Mouse (Mus musculus): ENCODE data around the gene Zfp541. TPM values are rescaled to one million over a fixed set of nuclear protein-coding genes. Genes with fewer than 3 reads are reported as not detected.

The Zfp541 gene
- polyA plus RNA-seq, 1 experiment: not detected

DNA sequence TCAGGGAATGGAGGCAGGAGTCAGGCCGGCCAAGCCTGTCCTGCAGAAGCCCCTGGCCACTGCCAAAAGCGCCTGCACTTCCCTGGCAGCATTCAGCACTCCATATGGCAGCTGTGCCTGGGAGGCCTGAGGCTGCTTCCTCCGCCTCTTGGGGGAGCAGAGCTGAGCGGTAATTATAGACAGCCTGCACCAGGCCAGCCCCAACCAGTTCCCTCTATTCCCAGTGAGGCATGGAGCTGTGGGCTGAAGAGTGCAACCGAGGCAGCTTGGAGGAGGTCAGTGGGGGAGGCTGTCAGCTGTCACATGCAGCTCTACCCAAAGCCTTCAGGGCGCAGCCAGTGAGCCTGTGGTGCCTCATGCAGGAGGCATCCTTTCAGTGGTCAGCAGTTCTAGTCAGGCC, 42.1 kb downstream of the Zfp541 start:
- TF ChIP-seq MYOG (IDR thresholded peaks at IDR 0.05; ENCODE audit: control insufficient read depth, extremely low read depth, insufficient read length) (no peak), CTCF (IDR thresholded peaks at IDR 0.05; ENCODE audit: control insufficient read depth, insufficient read depth, insufficient read length) (no peak), USF1 (IDR thresholded peaks at IDR 0.05; ENCODE audit: low read depth) (no peak), CEBPB (IDR thresholded peaks at IDR 0.05; ENCODE audit: low read depth) (no peak), FOSL1 (IDR thresholded peaks at IDR 0.05; ENCODE audit: insufficient read depth, low read length, poor library complexity, severe bottlenecking) (no peak), MAX (IDR thresholded peaks at IDR 0.05) (no peak), MYOD1 (IDR thresholded peaks at IDR 0.05; ENCODE audit: control insufficient read depth, insufficient read length, low read depth) (no peak)
- Histone ChIP-seq H3K79me2 (ENCODE audit: control insufficient read depth, insufficient read depth) (peaks cover 77% of the 10 kb centered on the region), H3K4me3 (ENCODE audit: insufficient read depth, poor library complexity, severe bottlenecking) (no peak overlapping the region), H3K27me3 (ENCODE audit: control insufficient read depth, insufficient read depth, insufficient read length) (no peaks in the 10 kb centered on the region), H3ac (ENCODE audit: control insufficient read depth, insufficient read length, low read depth) (no peak overlapping the region), H3K36me3 (ENCODE audit: control insufficient read depth, insufficient read depth) (peaks cover 26% of the 10 kb centered on the region), H3K79me3 (ENCODE audit: low read depth) (peaks cover 45% of the 10 kb centered on the region)

DNA sequence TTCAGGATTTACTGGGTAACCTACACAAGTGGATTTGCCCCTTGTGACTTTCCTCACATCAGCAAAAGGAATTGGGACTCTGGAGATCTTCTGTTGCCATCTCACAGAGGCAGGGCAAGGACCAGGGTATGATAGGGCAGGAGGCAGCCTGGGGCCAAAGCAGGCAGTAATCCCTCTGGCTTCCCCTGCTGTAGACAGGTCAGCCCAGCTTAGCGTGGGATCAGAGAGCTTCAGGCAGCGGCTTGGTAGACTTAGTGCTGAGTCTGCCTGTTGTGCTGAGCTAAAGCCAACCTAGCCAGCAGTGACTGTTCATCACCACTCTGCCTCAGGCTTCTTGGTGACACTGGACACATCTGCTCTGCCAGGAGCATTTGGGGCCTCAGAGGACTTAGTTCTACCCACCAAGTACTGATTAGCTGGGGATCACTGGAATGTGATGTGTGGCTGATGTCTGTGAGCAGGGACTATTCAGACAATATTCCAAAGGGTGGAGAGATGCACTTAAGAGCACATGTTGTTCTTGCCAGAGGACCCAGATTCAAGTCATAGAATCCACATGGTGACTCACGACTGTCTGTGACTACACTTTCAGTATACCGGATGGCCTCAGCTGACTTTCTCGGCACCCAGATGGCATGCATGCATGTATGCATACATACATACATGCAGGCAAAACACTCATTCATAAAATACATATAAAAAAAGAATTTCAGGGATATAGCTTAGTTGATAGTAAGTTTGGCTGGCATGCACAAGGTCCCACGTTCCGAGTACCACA, 43.2 kb downstream of the Zfp541 start:
- Histone ChIP-seq H3K79me3 (ENCODE audit: low read depth) (peaks cover 34% of the 10 kb centered on the region), H3ac (ENCODE audit: control insufficient read depth, insufficient read length, low read depth) (no peak overlapping the region), H3K79me2 (ENCODE audit: control insufficient read depth, insufficient read depth) (peaks cover 66% of the 10 kb centered on the region), H3K4me3 (ENCODE audit: insufficient read depth, poor library complexity, severe bottlenecking) (no peak overlapping the region), H3K27me3 (ENCODE audit: control insufficient read depth, insufficient read depth, insufficient read length) (no peaks in the 10 kb centered on the region), H3K36me3 (ENCODE audit: control insufficient read depth, insufficient read depth) (peaks cover 26% of the 10 kb centered on the region)
- TF ChIP-seq FOSL1 (IDR thresholded peaks at IDR 0.05; ENCODE audit: insufficient read depth, low read length, poor library complexity, severe bottlenecking): no peak
- TF ChIP-seq CEBPB (IDR thresholded peaks at IDR 0.05; ENCODE audit: low read depth): no peak
- no peak for TF ChIP-seq CTCF (IDR thresholded peaks at IDR 0.05; ENCODE audit: control insufficient read depth, insufficient read depth, insufficient read length)
- TF ChIP-seq MYOD1 (IDR thresholded peaks at IDR 0.05; ENCODE audit: control insufficient read depth, insufficient read length, low read depth): no peak
- no peak for TF ChIP-seq USF1 (IDR thresholded peaks at IDR 0.05; ENCODE audit: low read depth)
- TF ChIP-seq MYOG (IDR thresholded peaks at IDR 0.05; ENCODE audit: control insufficient read depth, extremely low read depth, insufficient read length): no peak
- no peak for TF ChIP-seq MAX (IDR thresholded peaks at IDR 0.05)

DNA sequence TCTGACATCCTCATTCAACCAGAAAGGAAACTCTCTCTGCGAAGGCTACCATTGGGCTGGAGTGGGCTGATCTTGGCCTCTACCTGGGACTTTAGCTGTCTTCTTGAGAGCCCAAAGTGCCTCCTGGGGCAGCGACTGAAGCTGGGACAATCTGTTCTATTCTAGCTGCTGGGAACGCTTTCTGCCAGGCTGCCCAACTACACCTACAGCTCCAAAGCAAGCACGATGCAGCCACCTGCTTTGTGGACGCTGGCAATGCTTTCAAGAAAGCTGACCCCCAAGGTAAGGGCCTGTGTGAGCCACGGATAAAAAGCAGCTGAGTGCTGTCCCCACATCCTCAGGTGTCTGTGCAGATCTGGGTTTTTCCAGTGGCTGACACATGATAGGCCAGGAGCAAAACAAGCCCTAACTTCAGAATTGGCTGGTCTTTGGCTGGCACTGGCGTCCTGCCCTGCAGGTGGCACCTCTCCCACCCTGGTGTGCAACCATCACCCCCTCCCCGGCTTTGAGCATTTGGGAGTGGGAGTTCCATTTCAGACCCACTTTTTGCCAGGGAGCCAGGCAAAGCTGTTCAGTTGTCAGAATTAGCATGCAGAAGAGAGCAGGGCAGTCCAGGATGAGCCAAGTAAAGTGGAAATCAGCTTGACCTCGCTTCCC, 47.4 kb downstream of the Zfp541 start:
- TF ChIP-seq CEBPB (IDR thresholded peaks at IDR 0.05; ENCODE audit: low read depth): no peak
- no peak for TF ChIP-seq MYOD1 (IDR thresholded peaks at IDR 0.05; ENCODE audit: control insufficient read depth, insufficient read length, low read depth)
- no peak for TF ChIP-seq CTCF (IDR thresholded peaks at IDR 0.05; ENCODE audit: control insufficient read depth, insufficient read depth, insufficient read length)
- TF ChIP-seq MYOG (IDR thresholded peaks at IDR 0.05; ENCODE audit: control insufficient read depth, extremely low read depth, insufficient read length): no peak
- no peak for TF ChIP-seq FOSL1 (IDR thresholded peaks at IDR 0.05; ENCODE audit: insufficient read depth, low read length, poor library complexity, severe bottlenecking)
- TF ChIP-seq USF1 (IDR thresholded peaks at IDR 0.05; ENCODE audit: low read depth): no peak
- TF ChIP-seq MAX (IDR thresholded peaks at IDR 0.05): no peak
- Histone ChIP-seq H3ac (ENCODE audit: control insufficient read depth, insufficient read length, low read depth) (no peak overlapping the region), H3K36me3 (ENCODE audit: control insufficient read depth, insufficient read depth) (peaks cover 25% of the 10 kb centered on the region), H3K27me3 (ENCODE audit: control insufficient read depth, insufficient read depth, insufficient read length) (no peaks in the 10 kb centered on the region), H3K79me2 (ENCODE audit: control insufficient read depth, insufficient read depth) (peaks cover 24% of the 10 kb centered on the region), H3K79me3 (ENCODE audit: low read depth) (peaks cover 10% of the 10 kb centered on the region), H3K4me3 (ENCODE audit: insufficient read depth, poor library complexity, severe bottlenecking) (no peak overlapping the region)

DNA sequence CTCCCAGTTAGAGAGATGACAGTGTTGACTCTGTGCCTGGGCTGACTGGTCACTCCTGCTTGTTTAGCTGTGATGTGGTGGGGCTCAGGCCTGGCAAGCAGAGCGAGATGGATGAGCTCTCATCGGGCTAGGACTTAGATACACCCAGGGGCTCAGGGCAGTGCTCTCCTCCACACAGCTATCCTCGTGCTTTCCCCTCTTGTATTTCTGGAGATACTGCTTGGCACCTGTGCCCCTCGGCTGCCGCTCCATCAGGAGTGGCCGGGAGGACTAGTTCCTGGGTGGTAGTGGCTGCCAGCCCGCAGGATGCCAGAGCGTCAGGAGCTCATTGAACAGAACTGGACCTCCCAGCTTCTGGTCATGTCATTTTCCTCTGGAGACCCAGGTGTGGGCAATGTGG, 48.5 kb downstream of the Zfp541 start:
- H3ac ChIP-seq (ENCODE audit: control insufficient read depth, insufficient read length, low read depth): no peak overlapping the region
- no peak overlapping the region for H3K4me3 ChIP-seq (ENCODE audit: insufficient read depth, poor library complexity, severe bottlenecking)
- H3K79me2 ChIP-seq (ENCODE audit: control insufficient read depth, insufficient read depth): peaks cover 15% of the 10 kb centered on the region
- TF ChIP-seq FOSL1 (IDR thresholded peaks at IDR 0.05; ENCODE audit: insufficient read depth, low read length, poor library complexity, severe bottlenecking) (no peak), MYOD1 (IDR thresholded peaks at IDR 0.05; ENCODE audit: control insufficient read depth, insufficient read length, low read depth) (no peak), MAX (IDR thresholded peaks at IDR 0.05) (no peak), CTCF (IDR thresholded peaks at IDR 0.05; ENCODE audit: control insufficient read depth, insufficient read depth, insufficient read length) (no peak), MYOG (IDR thresholded peaks at IDR 0.05; ENCODE audit: control insufficient read depth, extremely low read depth, insufficient read length) (no peak), CEBPB (IDR thresholded peaks at IDR 0.05; ENCODE audit: low read depth) (no peak), USF1 (IDR thresholded peaks at IDR 0.05; ENCODE audit: low read depth) (no peak)
- H3K36me3 ChIP-seq (ENCODE audit: control insufficient read depth, insufficient read depth): peaks cover 15% of the 10 kb centered on the region
- H3K27me3 ChIP-seq (ENCODE audit: control insufficient read depth, insufficient read depth, insufficient read length): no peaks in the 10 kb centered on the region
- H3K79me3 ChIP-seq (ENCODE audit: low read depth): peaks cover 4% of the 10 kb centered on the region

DNA sequence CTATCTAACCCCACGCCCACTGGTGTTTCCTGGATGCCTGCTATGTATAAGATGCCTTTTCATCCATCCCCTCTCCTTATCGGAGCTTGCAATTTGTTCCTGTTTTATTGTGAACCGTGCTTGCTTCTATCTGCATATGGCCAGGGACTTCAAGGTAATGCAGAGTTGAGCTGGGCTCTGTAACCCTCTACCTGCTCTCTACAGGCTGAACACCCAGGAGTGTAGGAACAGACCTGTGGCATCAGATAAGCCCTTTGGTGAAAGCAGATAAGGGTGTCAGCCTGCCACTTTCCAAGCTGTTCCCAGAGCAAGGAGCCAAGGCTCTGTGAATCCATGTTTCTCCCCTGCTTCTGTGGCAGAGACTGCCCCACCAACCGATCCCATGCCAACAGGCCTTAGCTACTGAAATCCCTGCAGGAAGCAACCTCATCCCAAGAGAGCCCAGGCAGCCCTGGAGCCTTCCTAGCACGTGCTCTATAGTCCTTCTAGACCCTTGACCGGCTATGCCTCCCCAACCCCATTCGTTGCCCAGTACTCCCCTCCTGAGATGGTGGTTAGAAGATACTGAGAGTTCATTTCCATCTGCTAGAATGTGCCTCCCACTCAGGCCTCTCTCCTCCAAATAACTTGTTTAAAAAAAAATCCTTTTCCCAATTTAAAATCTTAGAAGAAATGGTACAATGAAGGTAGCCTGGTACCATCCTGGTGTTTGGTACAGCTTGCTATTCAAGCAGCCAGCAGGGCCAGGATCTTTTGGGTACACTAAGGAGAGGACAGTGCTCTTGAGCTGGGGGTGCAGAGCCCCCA, 49.9 kb downstream of the Zfp541 start:
- Histone ChIP-seq H3ac (ENCODE audit: control insufficient read depth, insufficient read length, low read depth) (no peak overlapping the region), H3K36me3 (ENCODE audit: control insufficient read depth, insufficient read depth) (peaks cover 18% of the 10 kb centered on the region), H3K4me3 (ENCODE audit: insufficient read depth, poor library complexity, severe bottlenecking) (no peak overlapping the region), H3K27me3 (ENCODE audit: control insufficient read depth, insufficient read depth, insufficient read length) (no peaks in the 10 kb centered on the region), H3K79me2 (ENCODE audit: control insufficient read depth, insufficient read depth) (peaks cover 2% of the 10 kb centered on the region), H3K79me3 (ENCODE audit: low read depth) (peaks cover 2% of the 10 kb centered on the region)
- TF ChIP-seq MYOD1 (IDR thresholded peaks at IDR 0.05; ENCODE audit: control insufficient read depth, insufficient read length, low read depth) (no peak), USF1 (IDR thresholded peaks at IDR 0.05; ENCODE audit: low read depth) (no peak), FOSL1 (IDR thresholded peaks at IDR 0.05; ENCODE audit: insufficient read depth, low read length, poor library complexity, severe bottlenecking) (no peak), MAX (IDR thresholded peaks at IDR 0.05) (no peak), CEBPB (IDR thresholded peaks at IDR 0.05; ENCODE audit: low read depth) (no peak), CTCF (IDR thresholded peaks at IDR 0.05; ENCODE audit: control insufficient read depth, insufficient read depth, insufficient read length) (no peak), MYOG (IDR thresholded peaks at IDR 0.05; ENCODE audit: control insufficient read depth, extremely low read depth, insufficient read length) (no peak)

All from C2C12 (cell line).